Mouse (Mus musculus): Measurements from ENCODE around the gene Socs2. TPM values are rescaled to one million over a fixed set of nuclear protein-coding genes. Genes with fewer than 3 reads are reported as not detected.

Gene Socs2
- total RNA-seq (2023): 2.1 TPM

GRCm38 (mm10) chr10:95416685-95417495, at the start of gene Socs2:
Gene Socs2 (minus strand): TSS chr10:95417180.

Other genes starting within 250 kb of the Socs2 start
- gene Cradd, start 93.0 kb downstream of the Socs2 start, total RNA-seq (2023): 22.7 TPM
- gene Mrpl42, start 84.8 kb upstream of the Socs2 start, total RNA-seq (2023): 45.8 TPM
- gene Ube2n, start 98.0 kb upstream of the Socs2 start, total RNA-seq (2023): 96.8 TPM
- gene Nudt4, start 147.0 kb upstream of the Socs2 start, total RNA-seq (2023): 20.8 TPM

Data from CD4-positive naive resting alpha-beta T cell, adult 57 days (primary cell).